Mouse (Mus musculus) C2C12 (cell line): ENCODE measurements at regions not wholly inside any gene's neighbourhood (a gene's known extent, or its start where the extent isn't known, plus 50 kb on each side); places are given as distances from the start of the nearest gene placed in this dataset.

Experiments
- CEBPB ChIP-seq: IDR thresholded peaks from one replicate; pipeline ENCODE4 v1.6.1; 2011; ENCODE audit warnings: low read depth, mild to moderate bottlenecking, control low read depth, moderate library complexity
- CTCF ChIP-seq: IDR thresholded peaks from one replicate; pipeline ENCODE4 v1.5.1; 2011; ENCODE audit not compliant: control insufficient read depth, insufficient read depth, insufficient read length
- USF1 ChIP-seq: IDR thresholded peaks from one replicate; pipeline ENCODE4 v1.6.1; 2011; ENCODE audit warnings: low read depth, mild to moderate bottlenecking, control low read depth, moderate library complexity

DNA sequence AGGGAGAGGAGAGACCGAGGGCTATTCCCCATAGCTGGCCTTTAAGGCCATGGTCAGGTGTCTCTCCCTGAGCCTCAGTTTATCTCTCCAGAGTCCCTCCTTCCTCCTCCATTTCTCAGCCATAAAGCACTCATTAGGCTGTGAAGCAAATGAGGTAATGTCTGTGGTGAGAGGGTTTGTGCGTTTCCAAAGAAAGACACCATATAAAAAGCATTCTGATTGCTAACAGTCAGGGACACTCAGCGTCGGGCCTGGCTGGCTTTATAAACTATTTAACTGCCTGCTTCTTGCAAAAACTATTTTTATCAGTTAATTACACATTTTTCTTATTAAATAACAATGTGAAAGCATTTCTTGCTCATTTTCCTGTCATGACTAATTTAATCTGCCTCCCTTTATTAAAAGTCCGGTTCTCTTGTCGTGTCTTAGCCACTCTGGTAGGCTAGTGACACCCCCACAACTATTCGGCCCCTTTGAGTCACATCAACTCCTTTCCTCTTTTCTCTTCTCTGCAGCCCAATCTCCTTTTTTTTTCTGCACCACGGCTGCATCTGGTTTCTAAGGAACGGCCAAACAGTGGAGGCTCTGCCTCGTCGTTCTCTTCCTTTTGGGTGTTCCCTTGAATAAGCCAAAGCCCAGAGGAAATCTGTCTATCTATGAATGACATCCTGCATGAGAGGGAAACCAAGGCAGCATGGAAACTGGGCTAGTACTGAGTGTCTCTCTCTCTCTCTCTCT is 114.6 kb upstream of the Lmo4 start:
- no peak for TF ChIP-seq CTCF
- no peak for TF ChIP-seq CEBPB
- TF ChIP-seq USF1, result no peak
